Mouse (Mus musculus) kidney, embryonic 14.5 days (tissue): ENCODE results near the gene Spats2. TPM values are rescaled to one million over a fixed set of nuclear protein-coding genes. Genes with fewer than 3 reads are reported as not detected.

Experiments used
- microRNA-seq: library from miRNA; unstranded; fragments of <30 nt; microRNA quantifications from one replicate; pipeline ENCODE4, GENCODE M21; 2016
- polyA plus RNA-seq: library from polyadenylated mRNA; unstranded; fragments of >200 nt; fragmentation: Nextera tagmentation; extraction: Ambion mirVana; gene quantifications from 2 replicates; pipeline ENCODE4 v1.2.1, GENCODE M21; 2014

Spats2 gene
- polyA plus RNA-seq, 1 experiment from 2014 or later = 55.2 TPM

Small RNA genes lying within 50 kb of the gene (microRNA-seq; reads per million reads assigned to microRNA genes)
- 0.63 reads per million for gene Mir6960

Other genes starting within 250 kb of the Spats2 start
- 14.4 and 22.4 TPM in 2 replicates for gene Rhebl1, start 231.4 kb upstream of the Spats2 start, polyA plus RNA-seq
- 0.54 and 0.84 TPM in 2 replicates for gene Dhh, start 227.4 kb upstream of the Spats2 start, polyA plus RNA-seq
- 5.5 and 8.6 TPM in 2 replicates for gene Lmbr1l, start 207.7 kb upstream of the Spats2 start, polyA plus RNA-seq
- gene Tuba1b, start 191.4 kb upstream of the Spats2 start, polyA plus RNA-seq = 1,971 and 2,088 TPM in 2 replicates
- not detected in 2 replicates for gene Gm49450, start 172.4 kb upstream of the Spats2 start, polyA plus RNA-seq
- 891 and 921 TPM in 2 replicates for gene Tuba1a, start 172.2 kb upstream of the Spats2 start, polyA plus RNA-seq
- 187 and 196 TPM in 2 replicates for gene Tuba1c, start 96.0 kb upstream of the Spats2 start, polyA plus RNA-seq
- gene Prph, start 70.7 kb upstream of the Spats2 start, polyA plus RNA-seq = 0.13 and 0.31 TPM in 2 replicates
- gene Troap, start 51.3 kb upstream of the Spats2 start, polyA plus RNA-seq = 27.3 and 31.7 TPM in 2 replicates
- gene C1ql4, start 38.1 kb upstream of the Spats2 start, polyA plus RNA-seq = 0.43 and 1.3 TPM in 2 replicates
- gene Dnajc22, start 32.7 kb upstream of the Spats2 start, polyA plus RNA-seq = 5.4 and 7.1 TPM in 2 replicates
- gene Kcnh3, start 98.9 kb downstream of the Spats2 start, polyA plus RNA-seq = 0.46 and 1.4 TPM in 2 replicates
- gene Mcrs1, start 126.0 kb downstream of the Spats2 start, polyA plus RNA-seq = 180 and 182 TPM in 2 replicates
- gene Prpf40b, start 169.2 kb downstream of the Spats2 start, polyA plus RNA-seq = 39.5 and 63.9 TPM in 2 replicates
- 0.07 and 0.22 TPM in 2 replicates for gene Fam186b, start 170.0 kb downstream of the Spats2 start, polyA plus RNA-seq
- 15.0 and 27.9 TPM in 2 replicates for gene Fmnl3, start 244.6 kb downstream of the Spats2 start, polyA plus RNA-seq